Mouse (Mus musculus) lung, postnatal 0 days (tissue): ENCODE results near the gene Zfp704. TPM values are rescaled to one million over a fixed set of nuclear protein-coding genes. Genes with fewer than 3 reads are reported as not detected.

Source experiments
- ATAC-seq: fragments of 200-750 bp; cut with Nextera tagmentation; 2 replicates; pipeline ENCODE4 v1.8.0; 2017; ENCODE audit warnings: moderate library complexity
- DNase-seq: peaks from one replicate; pipeline ENCODE4 v3.0.0-alpha.2; 2016; ENCODE audit warnings: low spot score
- H3K27ac ChIP-seq: fragments of 300-500 bp; sonication (generic); 2 replicates; pipeline ENCODE4 v1.5.1; 2014; ENCODE audit warnings: antibody characterized with exemption, mild to moderate bottlenecking, low read length, mixed read lengths
- H3K27me3 ChIP-seq: fragments of 300-500 bp; sonication (generic); replicated peaks from 2 replicates; pipeline ENCODE4 v1.6.1; 2014; ENCODE audit warnings: low read length, mixed read lengths; ENCODE audit not compliant: insufficient read depth
- H3K36me3 ChIP-seq: fragments of 300-500 bp; sonication (generic); 2 replicates; pipeline ENCODE4 v1.6.1; 2014; ENCODE audit warnings: low read length, mixed read lengths; ENCODE audit not compliant: insufficient read depth
- H3K4me1 ChIP-seq: fragments of 300-500 bp; sonication (generic); 2 replicates; pipeline ENCODE4 v1.6.1; 2014; ENCODE audit warnings: antibody characterized with exemption, low read depth, low read length, mixed read lengths; ENCODE audit not compliant: insufficient read depth
- H3K4me2 ChIP-seq: fragments of 300-500 bp; sonication (generic); replicated peaks from 2 replicates; pipeline ENCODE4 v1.6.1; 2014; ENCODE audit warnings: low read depth, mild to moderate bottlenecking, low read length, moderate library complexity, mixed read lengths
- H3K4me3 ChIP-seq: fragments of 300-500 bp; sonication (generic); 2 replicates; pipeline ENCODE4 v1.5.1; 2014; ENCODE audit warnings: low read depth, low read length
- H3K9ac ChIP-seq: fragments of 300-500 bp; sonication (generic); replicated peaks from 2 replicates; pipeline ENCODE4 v1.6.1; 2014; ENCODE audit warnings: low read depth, mild to moderate bottlenecking
- H3K9me3 ChIP-seq: fragments of 300-500 bp; sonication (generic); 2 replicates; pipeline ENCODE4 v1.6.1; 2016; ENCODE audit warnings: low read length, mixed read lengths
- CTCF ChIP-seq: IDR thresholded peaks from 2 replicates; pipeline ENCODE4 v1.5.1; 2016; ENCODE audit warnings: antibody characterized with exemption, mild to moderate bottlenecking
- EP300 ChIP-seq: IDR thresholded peaks from 2 replicates; pipeline ENCODE4 v1.6.1; 2016; ENCODE audit warnings: antibody characterized with exemption, mild to moderate bottlenecking, control low read depth
- WGBS: fragments of 180-500 bp; shearing (Covaris S2); extraction: QIAGEN DNeasy Blood & Tissue Kit; methylation state at CpG from one replicate; pipeline ENCODE4 v1.1.7; 2014; 5-methylcytosine and 5-hydroxymethylcytosine counted together
- polyA plus RNA-seq: library from polyadenylated mRNA; unstranded; fragments of >200 nt; fragmentation: Nextera tagmentation; extraction: Ambion mirVana; gene quantifications from 2 replicates; pipeline ENCODE4 v1.2.1, GENCODE M21; 2015

Zfp704 gene
- polyA plus RNA-seq, 1 experiment from 2014 or later, result 5.9 TPM

GRCm38 (mm10) chr3:9530097-9530780 is 79.6 kb downstream of the Zfp704 start:
- no peak; the same call in 1 of the 2 replicates for ATAC-seq
- no peaks in the 10 kb centered on the region for H3K36me3 ChIP-seq
- no peak overlapping the region for H3K4me2 ChIP-seq
- 61% methylated on average over 9 of the region's 9 CpGs for WGBS
- H3K9me3 ChIP-seq, result no peaks in the 10 kb centered on the region
- H3K4me3 ChIP-seq, result no peak overlapping the region
- DNase-seq, result peak; percentile 25
- H3K4me1 ChIP-seq, result no peaks in the 10 kb centered on the region
- H3K9ac ChIP-seq, result no peak overlapping the region
- no peak overlapping the region for H3K27ac ChIP-seq
- H3K27me3 ChIP-seq, result no peaks in the 10 kb centered on the region
- TF ChIP-seq CTCF (no peak), EP300 (no peak)

GRCm38 (mm10) chr3:9524429-9524828 is 85.5 kb downstream of the Zfp704 start:
- TF ChIP-seq EP300, result no peak
- TF ChIP-seq CTCF, result no peak
- 63% methylated on average over 5 of the region's 5 CpGs for WGBS
- H3K27ac ChIP-seq, result no peak overlapping the region
- DNase-seq (no peak), ATAC-seq (no peak)
- no peaks in the 10 kb centered on the region for H3K27me3 ChIP-seq
- no peaks in the 10 kb centered on the region for H3K9me3 ChIP-seq
- no peaks in the 10 kb centered on the region for H3K36me3 ChIP-seq
- H3K4me3 ChIP-seq, result no peak overlapping the region
- peaks cover 11% of the 10 kb centered on the region; the same call in 1 of the 2 replicates for H3K4me1 ChIP-seq
- H3K9ac ChIP-seq, result no peak overlapping the region
- no peak overlapping the region for H3K4me2 ChIP-seq

GRCm38 (mm10) chr3:9523081-9523932 is 86.6 kb downstream of the Zfp704 start:
- no peaks in the 10 kb centered on the region for H3K36me3 ChIP-seq
- no peaks in the 10 kb centered on the region for H3K9me3 ChIP-seq
- peaks cover 17% of the 10 kb centered on the region; the same call in 1 of the 2 replicates for H3K4me1 ChIP-seq
- no peak overlapping the region for H3K4me3 ChIP-seq
- H3K9ac ChIP-seq, result no peak overlapping the region
- H3K4me2 ChIP-seq, result no peak overlapping the region
- DNase-seq (peak; percentile 50), ATAC-seq (peak; percentile 21; the same call in 1 of the 2 replicates)
- WGBS, result 50% methylated on average over 18 of the region's 18 CpGs
- no peak overlapping the region for H3K27ac ChIP-seq
- TF ChIP-seq CTCF (no peak), EP300 (no peak)
- H3K27me3 ChIP-seq, result no peaks in the 10 kb centered on the region

GRCm38 (mm10) chr3:9522009-9522408 is 87.9 kb downstream of the Zfp704 start:
- WGBS, result 59% methylated on average over 6 of the region's 6 CpGs
- no peak overlapping the region for H3K4me2 ChIP-seq
- no peak overlapping the region for H3K4me3 ChIP-seq
- H3K9ac ChIP-seq, result no peak overlapping the region
- no peaks in the 10 kb centered on the region for H3K36me3 ChIP-seq
- H3K27me3 ChIP-seq, result no peaks in the 10 kb centered on the region
- no peak for ATAC-seq
- peaks cover 17% of the 10 kb centered on the region; the same call in 1 of the 2 replicates for H3K4me1 ChIP-seq
- TF ChIP-seq CTCF, result no peak
- no peaks in the 10 kb centered on the region for H3K9me3 ChIP-seq
- DNase-seq, result no peak
- no peak overlapping the region for H3K27ac ChIP-seq

GRCm38 (mm10) chr3:9520728-9521054 is 89.2 kb downstream of the Zfp704 start:
- Histone ChIP-seq H3K4me3 (no peak overlapping the region), H3K27ac (0 out of 2 replicates have a peak overlapping the region, but pooled peaks have one; percentile 14), H3K27me3 (no peaks in the 10 kb centered on the region), H3K9ac (no peak overlapping the region), H3K36me3 (no peaks in the 10 kb centered on the region), H3K9me3 (no peaks in the 10 kb centered on the region), H3K4me1 (peaks cover 17% of the 10 kb centered on the region; the same call in 1 of the 2 replicates), H3K4me2 (peak overlapping the region; percentile 14; the same call in 1 of the 2 replicates)
- no peak for TF ChIP-seq CTCF
- TF ChIP-seq EP300, result peak; percentile 91
- WGBS, result 19% methylated on average over 7 of the region's 7 CpGs
- DNase-seq (no peak), ATAC-seq (no peak)

- peak; percentile 93 for ATAC-seq
- no peaks in the 10 kb centered on the region for H3K27me3 ChIP-seq
- H3K4me2 ChIP-seq, result peak overlapping the region; percentile 14
- WGBS, result 15% methylated on average over 17 of the region's 17 CpGs
- H3K9ac ChIP-seq, result no peak overlapping the region
- peaks cover 17% of the 10 kb centered on the region; the same call in 1 of the 2 replicates for H3K4me1 ChIP-seq
- no peaks in the 10 kb centered on the region for H3K36me3 ChIP-seq
- H3K9me3 ChIP-seq, result no peaks in the 10 kb centered on the region
- H3K4me3 ChIP-seq, result no peak overlapping the region
- DNase-seq, result peak; percentile 93
- TF ChIP-seq CTCF (peak; percentile 43), EP300 (no peak)
- peak overlapping the region; percentile 35 for H3K27ac ChIP-seq
Measured at GRCm38 (mm10) chr3:9520051-9520727, 89.7 kb downstream of the Zfp704 start.
